In genomic region chr2:167745409-167745808, GRCm38 (mm10) we compare ENCODE assay signal across 11 mouse cellular contexts. TPM values are rescaled to one million over a fixed set of nuclear protein-coding genes. Genes with fewer than 3 reads are reported as not detected.
DNase-seq lines count a peak whose midpoint lies in the region; ATAC-seq lines count a peak whose summit lies in the region.
"Had no signal": no experiment of that assay in that cellular context is flagged by ENCODE, and none has a peak within 500 bp of the region (broad histone marks: within the 10 kb centered on the region; RNA-seq: fewer than 3 reads in every experiment).

No protein-coding gene starts in this region.

- no peak for ATAC-seq in heart, embryonic 13.5 days (ENCODE audit: extremely low read depth, insufficient number of reproducible peaks, low FRiP score, low TSS enrichment)
- ATAC-seq in lung, embryonic 16.5 days (ENCODE audit: low read depth): peak; percentile 37; the same call in 1 of the 2 replicates
- 0 out of 2 replicates have a peak, but pooled peaks have one; percentile 33 for ATAC-seq in embryonic facial prominence, embryonic 13.5 days (ENCODE audit: insufficient number of reproducible peaks, insufficient read depth, low FRiP score, low TSS enrichment, low read depth)
- 0 out of 2 replicates have a peak, but pooled peaks have one; percentile 48 for ATAC-seq in limb, embryonic 12.5 days (ENCODE audit: insufficient number of reproducible peaks, insufficient read depth, low FRiP score, low TSS enrichment, low read depth)

- 69% methylated on average over 6 of the region's 6 CpGs for WGBS in heart, embryonic 13.5 days
- 45% methylated on average over 6 of the region's 6 CpGs for WGBS in lung, embryonic 16.5 days
- 24% methylated on average over 6 of the region's 6 CpGs for WGBS in embryonic facial prominence, embryonic 13.5 days
- 61% methylated on average over 6 of the region's 6 CpGs for WGBS in limb, embryonic 12.5 days

- no peaks in the 10 kb centered on the region for H3K36me3 ChIP-seq in heart, embryonic 13.5 days
- no peaks in the 10 kb centered on the region for H3K36me3 ChIP-seq in lung, embryonic 16.5 days (ENCODE audit: control insufficient read depth, insufficient read depth, low read length)
- H3K36me3 ChIP-seq in embryonic facial prominence, embryonic 13.5 days: no peaks in the 10 kb centered on the region
- H3K36me3 ChIP-seq in limb, embryonic 12.5 days: no peaks in the 10 kb centered on the region

- no peak overlapping the region for H3K27ac ChIP-seq in heart, embryonic 13.5 days (replicated peaks)
- H3K27ac ChIP-seq in lung, embryonic 16.5 days (ENCODE audit: low read length): no peak overlapping the region
- peak overlapping the region; percentile 57; the same call in 1 of the 2 replicates for H3K27ac ChIP-seq in embryonic facial prominence, embryonic 13.5 days
- H3K27ac ChIP-seq in limb, embryonic 12.5 days: peak overlapping the region; percentile 45; the same call in 1 of the 2 replicates
- H3K27ac ChIP-seq: liver, embryonic 14.5 days had no signal

- intact Hi-C loops in heart, postnatal 36 days (cut with DNase I): no loop called here
- intact Hi-C loops in gastrocnemius, postnatal 36 days (cut with DNase I): no loop called here

- H3K4me2 ChIP-seq in heart, embryonic 13.5 days: no peak overlapping the region
- H3K4me2 ChIP-seq in lung, embryonic 16.5 days (ENCODE audit: low read depth, low read length): no peak overlapping the region
- no peak overlapping the region for H3K4me2 ChIP-seq in embryonic facial prominence, embryonic 13.5 days
- H3K4me2 ChIP-seq in limb, embryonic 12.5 days: no peak overlapping the region

- 0 out of 2 replicates have a peak, but pooled peaks cover 8% of the 10 kb centered on the region for H3K27me3 ChIP-seq in heart, embryonic 13.5 days (replicated peaks)
- no peaks in the 10 kb centered on the region for H3K27me3 ChIP-seq in lung, embryonic 16.5 days (ENCODE audit: control insufficient read depth, insufficient read depth, low read depth, low read length)
- no peaks in the 10 kb centered on the region for H3K27me3 ChIP-seq in embryonic facial prominence, embryonic 13.5 days
- no peaks in the 10 kb centered on the region for H3K27me3 ChIP-seq in limb, embryonic 12.5 days

- H3K9me3 ChIP-seq in heart, embryonic 13.5 days: no peaks in the 10 kb centered on the region
- no peaks in the 10 kb centered on the region for H3K9me3 ChIP-seq in lung, embryonic 16.5 days (ENCODE audit: control insufficient read depth, low read length)
- no peaks in the 10 kb centered on the region for H3K9me3 ChIP-seq in embryonic facial prominence, embryonic 13.5 days
- H3K9me3 ChIP-seq in limb, embryonic 12.5 days: no peaks in the 10 kb centered on the region

- peak overlapping the region; percentile 0; the same call in 1 of the 2 replicates for H3K9ac ChIP-seq in heart, embryonic 13.5 days
- H3K9ac ChIP-seq in lung, embryonic 16.5 days (ENCODE audit: low read length): peak overlapping the region; percentile 27
- H3K9ac ChIP-seq in embryonic facial prominence, embryonic 13.5 days: no peak overlapping the region
- 0 out of 2 replicates have a peak overlapping the region, but pooled peaks have one; percentile 6 for H3K9ac ChIP-seq in limb, embryonic 12.5 days (replicated peaks)
- H3K9ac ChIP-seq: liver, embryonic 14.5 days had no signal

- no peak overlapping the region for H3K4me3 ChIP-seq in heart, embryonic 13.5 days
- no peak overlapping the region for H3K4me3 ChIP-seq in lung, embryonic 16.5 days (ENCODE audit: low read length)
- no peak overlapping the region for H3K4me3 ChIP-seq in embryonic facial prominence, embryonic 13.5 days
- no peak overlapping the region for H3K4me3 ChIP-seq in limb, embryonic 12.5 days (replicated peaks)

- no peak for DNase-seq in heart, postnatal 36 days
- DNase-seq in lung, adult 18-20 months: no peak
- no peak for DNase-seq in layer of hippocampus, postnatal 14 days (ENCODE audit: low spot score in 2 of 2)
- no peak for DNase-seq in gastrocnemius, postnatal 36 days
- DNase-seq: cerebellum, adult 9-10 months; spleen, adult 18-20 months had no signal

- H3K4me1 ChIP-seq in heart, embryonic 13.5 days: peaks cover 46% of the 10 kb centered on the region
- peaks cover 23% of the 10 kb centered on the region for H3K4me1 ChIP-seq in lung, embryonic 16.5 days (replicated peaks; ENCODE audit: control insufficient read depth, insufficient read depth, low read length)
- H3K4me1 ChIP-seq in embryonic facial prominence, embryonic 13.5 days: peaks cover 45% of the 10 kb centered on the region
- peaks cover 16% of the 10 kb centered on the region for H3K4me1 ChIP-seq in limb, embryonic 12.5 days (replicated peaks)

RNA-seq across cellular contexts. Expression of gene Tmem189, which starts 55.8 kb away (rescaled TPM):
- polyA plus RNA-seq in heart, embryonic 13.5 days (2015; fragmentation: Nextera tagmentation; extraction: Ambion mirVana): 37.4 and 37.6 TPM in 2 replicates
- 10 to 100 TPM; 26.6 to 29.9 TPM for total RNA-seq in heart, postnatal 36 days (2021)
- polyA plus RNA-seq in lung, embryonic 16.5 days (2015; fragmentation: Nextera tagmentation; extraction: Ambion mirVana): 38.3 and 39.6 TPM in 2 replicates
- 39.3 and 41.3 TPM in 2 replicates for polyA plus RNA-seq in embryonic facial prominence, embryonic 13.5 days (2015; fragmentation: Nextera tagmentation; extraction: Ambion mirVana)
- polyA plus RNA-seq in limb, embryonic 12.5 days (2016; fragmentation: Nextera tagmentation; extraction: Ambion mirVana): 39.3 and 40.8 TPM in 2 replicates
- total RNA-seq in layer of hippocampus, postnatal 14 days (2021): 10 to 100 TPM; 69.5 to 71.9 TPM
- total RNA-seq in gastrocnemius, postnatal 36 days (2021): 10 to 100 TPM; 14.9 to 15.6 TPM

RNA-seq across cellular contexts. Expression of gene Cebpb, which starts 56.7 kb away (rescaled TPM):
- 2.0 and 4.5 TPM in 2 replicates for polyA plus RNA-seq in heart, embryonic 13.5 days (2015; fragmentation: Nextera tagmentation; extraction: Ambion mirVana)
- total RNA-seq in heart, postnatal 36 days (2021): 100 to 1,000 TPM in 1 of 2 experiments, 10 to 100 TPM in 1; 93.7 to 108 TPM
- 2.4 and 4.1 TPM in 2 replicates for polyA plus RNA-seq in lung, embryonic 16.5 days (2015; fragmentation: Nextera tagmentation; extraction: Ambion mirVana)
- polyA plus RNA-seq in embryonic facial prominence, embryonic 13.5 days (2015; fragmentation: Nextera tagmentation; extraction: Ambion mirVana): 2.3 and 10.1 TPM in 2 replicates
- polyA plus RNA-seq in limb, embryonic 12.5 days (2016; fragmentation: Nextera tagmentation; extraction: Ambion mirVana): 3.7 and 4.0 TPM in 2 replicates
- total RNA-seq in layer of hippocampus, postnatal 14 days (2021): 10 to 100 TPM; 18.6 to 21.7 TPM
- 100 to 1,000 TPM; 115 to 129 TPM for total RNA-seq in gastrocnemius, postnatal 36 days (2021)

Comparison
In these comparisons a context has a peak if more than half of its experiments do, and no peak if none do; other contexts are left out.
1. H3K27ac ChIP-seq: peak in embryonic facial prominence, embryonic 13.5 days (single experiment) and limb, embryonic 12.5 days (single experiment); none in heart, embryonic 13.5 days (single experiment) and lung, embryonic 16.5 days (single experiment).